Mouse (Mus musculus) megakaryocyte progenitor cell, adult 5-6 weeks (primary cell): ENCODE data around the gene Scfd2. TPM values are rescaled to one million over a fixed set of nuclear protein-coding genes. Genes with fewer than 3 reads are reported as not detected.

Source experiments
- ATAC-seq: replicated peaks from 2 replicates; pipeline ENCODE4 v1.8.0; 2016; ENCODE audit warnings: mild to moderate bottlenecking, moderate TSS enrichment, inconsistent platforms; ENCODE audit not compliant: poor library complexity
- total RNA-seq, 2 experiments: library from RNA; stranded (forward) in 1 of 2; stranded (reverse) in 1 of 2; fragments of 157-497, 149-512 nt in 1 of 2; fragments of 200-1000 nt in 1 of 2; gene quantifications; 2 replicates each; pipeline versions ENCODE4 v1.2.3 to v1.2.4; 2015 to 2017

The Scfd2 gene
- total RNA-seq, 2 experiments from 2014 or later: 17.8 to 20.2 TPM

DNA sequence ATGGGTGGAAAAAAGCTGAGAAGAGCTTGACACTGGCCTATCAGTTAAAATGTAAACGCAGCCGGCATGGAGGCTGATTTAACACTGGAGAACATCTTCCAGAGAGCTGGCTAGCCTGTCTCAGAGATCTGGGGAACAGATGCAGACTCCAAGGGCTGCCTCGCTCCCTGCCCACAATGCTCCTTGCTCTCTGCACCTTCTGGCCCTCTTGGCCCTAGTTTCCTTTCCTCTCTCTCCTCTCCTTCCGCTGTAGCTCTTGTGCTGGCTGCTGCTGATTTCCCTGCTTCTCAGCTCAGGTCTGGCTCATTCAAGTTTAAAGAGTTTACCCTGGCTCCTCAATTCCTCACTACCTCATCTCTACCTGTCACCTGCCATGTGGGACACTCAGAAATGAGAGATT lies 321.9 kb downstream of the Scfd2 start:
- no peak for ATAC-seq

DNA sequence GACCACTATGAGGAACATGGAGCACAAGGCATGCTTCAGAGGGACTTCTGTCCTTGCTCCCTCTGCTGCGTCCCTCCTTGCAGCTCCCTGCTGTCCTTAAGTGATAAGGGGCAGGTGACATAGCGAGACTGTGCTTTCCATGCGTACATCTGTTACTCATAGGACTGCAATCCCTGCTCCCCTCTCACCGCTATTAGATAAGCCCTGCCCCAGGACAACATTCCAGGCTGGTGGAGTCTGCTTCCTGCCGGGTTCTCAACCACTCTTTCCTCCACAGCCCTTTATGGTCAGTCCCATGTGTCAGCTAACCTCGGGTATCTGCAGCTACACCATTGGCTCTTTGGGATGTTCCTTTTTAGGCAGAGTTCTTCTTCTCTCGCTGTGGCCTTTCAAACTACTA lies 323.1 kb downstream of the Scfd2 start:
- no peak for ATAC-seq

- no peak for ATAC-seq
Observed at GRCm38 (mm10) chr5:74207209-74207608, 324.4 kb downstream of the Scfd2 start.

DNA sequence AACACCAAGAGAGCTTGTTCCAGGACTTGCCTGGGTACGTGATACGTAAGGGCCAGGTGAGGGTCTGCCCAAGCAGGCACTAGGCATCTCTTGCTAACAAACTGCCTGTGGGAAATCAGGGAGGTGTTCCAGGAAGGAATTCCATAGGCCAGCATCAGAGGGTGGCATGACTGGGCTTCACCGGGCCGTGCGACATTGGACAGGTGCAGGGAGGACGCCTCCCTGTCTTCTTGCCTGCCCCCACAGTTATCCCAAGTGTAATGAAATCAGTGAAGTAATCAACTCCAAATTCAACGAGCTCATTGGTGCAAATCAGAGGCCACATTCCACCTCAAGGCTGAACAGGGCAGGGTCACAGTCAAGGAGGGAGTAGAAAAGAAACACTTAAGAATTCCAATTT lies 324.9 kb downstream of the Scfd2 start:
- no peak for ATAC-seq

GRCm38 (mm10) chr5:74206038-74206437 lies 325.5 kb downstream of the Scfd2 start:
- ATAC-seq: no peak

DNA sequence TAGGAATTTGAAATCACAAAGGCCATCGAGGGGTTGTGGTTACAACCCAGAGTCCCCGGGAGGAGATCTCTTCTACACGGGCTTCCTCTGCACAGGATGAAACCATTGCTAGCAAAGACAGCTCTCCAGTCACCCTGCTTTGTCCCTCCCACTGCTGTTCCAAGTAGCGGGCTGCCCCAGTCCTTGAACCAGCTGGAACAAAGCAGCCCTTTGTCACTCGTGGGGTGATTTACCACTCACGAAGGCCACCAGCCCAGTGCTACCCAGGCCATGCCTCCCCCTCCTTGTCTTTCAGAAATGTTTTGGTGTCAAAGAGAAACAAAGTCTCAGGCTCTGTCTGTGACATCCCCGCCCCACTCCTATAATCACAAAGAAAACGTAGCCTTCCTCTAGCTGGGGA lies 326.1 kb downstream of the Scfd2 start:
- ATAC-seq: no peak

DNA sequence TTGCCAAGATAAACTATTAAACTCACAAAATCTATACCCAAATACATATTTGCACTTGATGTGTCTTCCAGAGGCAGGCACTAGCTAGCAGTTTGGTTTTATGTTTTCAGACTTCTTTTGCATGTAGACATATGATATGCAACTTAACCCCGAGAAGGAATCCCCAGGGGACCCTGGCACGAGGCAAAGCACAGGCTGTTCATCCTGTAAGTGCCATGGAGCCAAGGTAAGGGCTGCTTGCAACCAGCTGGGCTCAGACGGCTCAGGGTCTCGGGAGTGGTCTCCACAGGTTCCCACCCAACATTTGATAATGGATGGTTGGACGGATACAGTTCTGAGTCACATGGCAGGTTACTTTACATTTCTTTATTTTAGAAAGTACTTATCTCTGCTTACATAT lies 327.1 kb downstream of the Scfd2 start:
- ATAC-seq: no peak

DNA sequence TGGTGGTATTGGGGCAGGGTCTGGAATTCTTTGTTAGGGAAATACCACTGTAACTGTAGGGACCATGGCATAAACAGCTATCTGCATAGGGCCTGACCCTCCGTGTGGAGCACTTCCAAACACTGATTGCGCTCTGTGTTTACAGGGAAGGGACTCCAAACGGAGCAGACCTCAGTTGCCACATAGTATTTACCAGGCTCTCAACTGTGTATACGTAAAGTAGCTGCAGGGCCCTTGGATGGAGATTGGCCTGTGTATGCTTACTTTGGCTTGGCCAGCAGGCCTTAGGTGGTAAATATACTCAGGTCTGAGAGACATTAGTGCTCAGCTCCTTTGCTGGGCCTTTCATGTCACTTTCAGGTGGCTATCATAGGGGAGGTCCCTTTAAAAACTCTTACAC lies 329.0 kb downstream of the Scfd2 start:
- no peak for ATAC-seq

- no peak for ATAC-seq
Observed at GRCm38 (mm10) chr5:74201570-74202357, 329.8 kb downstream of the Scfd2 start.

GRCm38 (mm10) chr5:74200481-74200880 lies 331.1 kb downstream of the Scfd2 start:
- ATAC-seq: peak; percentile 49; the same call in 1 of the 2 replicates

DNA sequence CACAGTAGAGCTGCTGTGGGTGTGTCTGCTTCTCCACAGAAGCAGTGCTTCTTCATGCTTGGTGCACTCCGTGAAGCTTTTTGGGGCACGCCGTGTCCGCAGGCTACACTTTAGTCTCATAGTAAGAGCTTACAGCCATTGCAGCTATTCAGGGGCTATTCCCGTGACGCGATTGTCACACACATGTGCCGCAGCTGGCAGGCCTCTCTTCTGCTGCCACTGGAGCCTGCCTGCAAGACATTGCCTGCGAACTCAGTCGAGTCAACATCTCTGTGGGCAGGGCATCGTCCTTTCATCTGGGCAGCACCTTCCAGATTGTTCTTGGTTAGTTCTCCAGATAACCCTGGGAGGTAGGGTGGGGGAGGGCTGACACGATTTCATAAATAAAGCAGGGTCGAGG lies 331.8 kb downstream of the Scfd2 start:
- no peak for ATAC-seq

DNA sequence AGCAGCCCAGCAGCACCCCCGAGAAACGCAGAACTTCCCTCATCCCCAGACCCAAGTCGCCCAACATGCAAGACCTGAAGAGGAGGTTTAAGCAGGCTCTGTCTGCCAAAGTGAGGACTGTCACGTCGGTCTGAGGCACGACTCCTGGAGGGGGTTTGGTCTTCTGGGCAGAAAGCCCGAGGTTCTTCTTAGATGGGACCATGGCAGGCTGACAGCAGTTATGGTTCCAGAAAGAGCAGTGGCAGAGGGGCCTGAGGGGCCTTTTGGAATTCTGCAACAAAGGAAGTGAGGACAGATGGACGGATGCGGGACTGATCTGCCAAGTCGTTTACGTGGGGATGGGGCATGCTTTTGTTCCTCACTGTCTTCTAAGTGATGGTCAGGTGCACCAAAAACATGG lies 333.1 kb downstream of the Scfd2 start:
- no peak for ATAC-seq

GRCm38 (mm10) chr5:74197541-74198330 lies 333.8 kb downstream of the Scfd2 start:
- ATAC-seq: no peak

DNA sequence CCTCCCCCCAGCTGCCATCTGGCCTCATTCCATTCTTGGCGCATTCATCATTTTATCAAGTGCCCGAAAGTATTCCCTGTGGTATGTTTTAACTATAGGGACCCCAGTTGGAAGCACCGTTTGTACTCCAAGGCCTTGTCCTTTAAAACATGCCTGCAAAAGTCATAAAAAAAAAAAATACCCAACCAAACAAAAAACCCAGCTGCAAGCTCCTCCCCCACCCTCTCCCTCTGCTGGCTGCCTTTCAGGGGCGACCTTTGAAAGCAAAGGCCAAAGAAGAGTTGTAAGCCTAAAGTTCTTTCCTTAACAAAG lies 335.3 kb downstream of the Scfd2 start:
- ATAC-seq: no peak

DNA sequence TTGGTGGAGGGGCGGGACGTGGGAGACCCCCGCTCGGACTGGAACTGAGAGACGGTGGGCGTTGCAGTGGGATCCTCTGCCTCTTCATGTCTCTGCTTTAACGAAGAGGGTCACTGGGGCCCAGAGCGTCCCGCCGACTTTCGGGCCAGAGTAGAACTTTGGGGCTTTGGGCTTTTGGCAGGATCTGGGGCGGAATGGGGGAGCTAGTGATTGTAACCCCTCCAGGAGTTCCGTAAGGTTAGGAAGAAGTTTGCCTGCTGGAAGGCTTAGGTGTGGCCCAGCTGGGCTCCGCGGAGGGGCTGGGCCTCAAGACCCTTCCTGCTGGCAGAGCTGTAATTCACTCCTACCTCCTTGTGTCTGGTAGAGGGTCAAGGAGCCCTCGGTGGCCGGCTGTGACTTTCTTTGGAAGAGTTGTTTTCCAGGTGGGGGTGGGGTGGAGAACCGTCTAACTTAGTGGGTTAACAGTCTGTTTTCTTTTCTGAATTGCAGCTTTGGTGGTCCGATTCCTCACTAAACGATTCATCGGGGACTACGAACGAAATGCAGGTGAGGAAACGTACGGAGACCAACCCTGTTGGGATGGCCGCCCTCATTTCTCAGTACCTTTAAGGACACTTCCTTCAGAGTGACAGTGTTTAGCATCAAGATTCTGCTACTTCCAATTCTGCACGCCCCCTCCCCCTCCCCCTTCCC lies 335.8 kb downstream of the Scfd2 start:
- ATAC-seq: no peak

DNA sequence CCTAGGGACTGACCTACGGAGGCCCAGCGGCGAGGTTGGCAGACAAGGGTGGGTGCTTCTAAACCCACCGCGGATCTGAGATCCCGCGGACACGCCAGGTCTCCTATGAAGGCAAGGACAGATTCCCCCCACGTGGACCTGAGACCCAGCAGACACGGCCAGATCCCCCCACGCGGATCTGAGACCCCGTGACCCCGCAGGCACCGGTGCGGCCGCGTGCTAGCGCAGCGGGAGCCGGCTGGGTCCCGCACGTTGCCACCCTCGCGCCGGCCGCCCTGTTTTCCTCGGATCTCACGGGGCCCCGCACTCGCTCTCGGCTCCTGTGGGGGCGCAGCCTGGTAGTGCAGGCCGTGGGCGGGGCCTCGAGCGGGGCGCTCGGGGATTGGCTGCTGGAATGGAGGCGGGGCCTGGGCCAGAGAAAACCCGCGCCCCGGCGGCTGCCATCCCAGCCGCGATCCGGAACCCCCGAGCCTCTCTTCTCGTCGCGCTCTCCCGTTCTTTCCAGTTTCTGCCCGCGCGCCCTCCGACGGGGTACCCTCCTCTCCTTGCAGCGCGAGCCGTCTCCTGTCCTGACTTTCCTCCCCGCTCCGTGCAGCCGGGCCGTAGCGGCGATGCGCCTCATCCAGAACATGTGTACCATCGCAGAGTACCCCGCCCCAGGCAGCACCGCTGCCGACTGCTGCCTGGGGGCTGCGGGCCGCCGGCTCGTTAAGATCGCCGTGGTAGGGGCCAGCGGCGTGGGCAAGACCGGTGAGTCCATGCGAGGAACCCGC lies 336.5 kb downstream of the Scfd2 start, which contains the start of gene Rasl11b:
Gene Rasl11b, plus strand, starts transcription at position 446 of the 773 bp plus-strand sequence.
- peak; percentile 95 for ATAC-seq

- peak; percentile 33; the same call in 1 of the 2 replicates for ATAC-seq
Observed at GRCm38 (mm10) chr5:74194027-74194840, 337.3 kb downstream of the Scfd2 start.

DNA sequence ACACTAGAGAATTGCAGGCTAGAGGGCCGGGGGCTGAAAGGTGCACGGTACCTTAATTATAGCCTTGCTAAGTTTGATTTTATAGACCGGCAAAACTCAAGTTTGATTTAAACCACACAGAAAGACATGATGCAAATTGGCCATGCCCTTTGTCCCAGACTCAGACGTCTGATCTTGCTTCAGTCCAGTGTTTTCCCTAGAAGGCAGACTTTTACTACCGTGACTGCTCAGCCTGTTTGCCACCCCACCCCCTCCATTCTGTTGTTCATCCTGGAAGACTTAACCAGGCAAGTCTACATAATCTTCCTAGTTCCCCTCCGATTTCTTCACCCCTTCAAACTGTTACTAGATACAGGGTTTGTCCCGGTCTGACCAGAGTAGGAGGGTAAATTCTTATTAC lies 337.9 kb downstream of the Scfd2 start:
- ATAC-seq: no peak

GRCm38 (mm10) chr5:74193008-74193407 lies 338.6 kb downstream of the Scfd2 start:
- ATAC-seq: no peak

- no peak for ATAC-seq
Observed at GRCm38 (mm10) chr5:74190911-74191310, 340.6 kb downstream of the Scfd2 start.
